Mouse (Mus musculus): Measurements from ENCODE around the gene Wdr66.

Wdr66 gene

DNA sequence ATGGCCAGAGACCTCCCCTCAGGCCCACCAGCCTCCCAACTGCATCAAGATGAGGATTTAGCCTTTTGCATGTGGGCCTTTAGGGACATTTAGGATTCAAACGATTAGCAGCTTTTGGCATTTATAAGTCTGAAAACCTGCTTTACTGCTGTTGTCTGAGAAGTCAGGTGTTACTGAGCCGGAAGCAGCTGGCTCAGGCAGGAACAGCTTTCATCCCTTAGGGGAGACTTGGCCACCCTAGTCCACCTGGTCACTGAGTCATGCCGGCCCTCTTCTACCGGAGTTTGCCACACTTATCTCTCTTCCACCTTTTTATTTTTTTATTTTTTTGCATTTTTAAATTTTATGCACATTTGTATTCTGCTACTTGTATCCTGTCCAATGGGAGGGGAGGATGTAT lies 105.4 kb downstream of the Wdr66 start:
- DNase-seq (ENCODE audit: low spot score in 2 of 2), result no peak

DNA sequence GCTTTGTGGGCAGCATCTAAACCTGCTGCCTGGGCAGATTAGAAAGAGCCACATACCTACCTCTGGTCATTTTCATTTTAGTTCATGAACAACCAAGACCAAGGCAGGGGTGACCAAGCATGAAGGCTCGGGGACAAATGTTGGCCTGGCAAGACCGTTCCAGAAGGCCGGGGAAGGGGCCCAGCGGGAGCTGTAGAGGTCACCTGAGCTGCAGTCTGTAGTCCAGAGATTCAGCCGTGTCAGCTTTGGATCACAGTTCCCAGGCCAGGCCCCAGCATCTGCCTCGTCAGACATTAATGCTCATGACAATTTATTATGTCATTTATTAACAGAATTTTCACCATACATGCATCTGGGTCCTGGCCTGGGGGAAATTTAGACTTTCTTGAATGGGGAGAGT lies 107.5 kb downstream of the Wdr66 start:
- no peak for DNase-seq (ENCODE audit: low spot score in 2 of 2)

DNA sequence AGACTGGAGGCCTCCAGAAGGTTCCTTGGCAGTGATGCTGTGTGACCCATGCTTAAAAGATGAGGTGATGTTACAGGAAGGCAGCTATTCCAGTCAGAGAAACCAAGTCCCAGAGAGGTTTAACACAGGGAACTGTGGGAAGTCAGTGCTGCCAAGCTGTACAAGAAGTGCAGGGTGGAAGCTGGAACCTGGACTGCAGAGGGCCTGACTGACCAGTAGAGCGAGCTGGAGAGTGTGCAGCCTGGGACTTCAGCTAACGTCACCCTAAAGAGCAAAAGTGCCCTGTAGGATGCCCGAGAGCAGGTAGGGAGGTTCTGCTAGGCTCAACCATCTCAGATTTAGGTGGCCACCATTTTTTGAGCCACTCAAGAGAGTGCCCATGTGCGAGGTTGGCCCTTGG lies 111.0 kb downstream of the Wdr66 start:
- DNase-seq (ENCODE audit: low spot score in 2 of 2), result no peak

DNA sequence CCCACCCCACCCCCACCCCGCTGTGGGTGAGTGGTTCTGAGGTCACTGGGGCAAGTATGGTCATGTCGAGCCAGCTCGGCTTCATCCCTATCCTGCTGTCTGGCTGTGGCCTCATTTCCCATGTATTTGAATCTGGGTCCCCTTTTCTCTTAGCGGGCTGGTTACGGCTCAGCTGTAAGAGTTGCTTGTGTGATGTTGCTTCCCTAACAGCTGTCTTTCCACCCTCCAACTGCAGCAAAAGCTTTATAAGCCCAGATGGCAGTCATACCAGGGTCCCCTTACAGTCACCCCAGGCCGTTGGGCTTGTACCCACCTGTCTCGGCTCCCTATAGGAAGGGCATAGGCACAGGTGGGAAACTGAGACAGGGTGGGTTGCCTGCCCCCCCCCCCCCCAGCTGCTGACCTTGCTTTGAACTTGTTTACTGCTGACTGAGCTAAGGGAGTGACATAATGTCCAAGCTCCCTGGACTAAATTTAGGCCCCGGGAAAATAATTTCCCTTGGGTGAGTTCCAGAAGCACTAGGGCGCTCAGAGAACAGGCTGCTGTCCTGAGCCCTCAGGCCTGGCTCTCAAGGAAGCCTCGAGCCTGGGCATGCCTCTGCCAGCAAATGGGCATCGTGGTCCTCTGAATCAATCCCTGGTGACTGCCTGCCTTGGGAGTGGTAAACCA lies 112.5 kb downstream of the Wdr66 start:
- no peak for DNase-seq (ENCODE audit: low spot score in 2 of 2)

DNA sequence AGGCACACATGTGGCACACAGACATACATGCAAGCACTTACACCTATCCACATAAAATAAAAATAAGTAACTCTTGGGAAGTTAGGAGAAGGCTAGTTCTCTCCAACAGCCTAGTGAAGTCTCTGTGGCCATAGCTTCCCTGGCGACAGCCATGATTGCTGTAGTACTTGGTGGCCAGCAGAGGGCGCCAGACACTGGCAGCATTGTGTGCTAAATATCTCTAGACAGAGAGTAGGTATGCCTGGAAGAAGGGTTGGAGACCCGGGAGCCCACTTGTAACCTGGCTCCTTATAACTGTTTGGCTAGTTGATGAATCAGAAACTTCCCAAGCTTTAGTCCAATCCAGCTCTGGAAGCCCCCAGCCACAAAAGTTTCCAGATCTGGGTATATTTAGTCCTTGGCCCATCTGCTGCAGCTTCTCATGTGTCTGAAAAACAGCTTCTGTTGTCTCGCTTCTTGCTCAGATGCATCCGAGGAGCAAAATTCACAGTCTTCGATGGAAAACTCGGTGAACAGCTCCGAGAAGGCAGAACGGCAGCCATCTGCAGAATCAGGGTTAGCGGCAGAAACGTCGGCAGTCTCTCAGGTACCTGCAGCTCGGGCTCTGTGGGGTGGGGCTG lies 117.1 kb downstream of the Wdr66 start:
- DNase-seq (ENCODE audit: low spot score in 2 of 2), result peak in 1 of 2 experiments; percentile 48

DNA sequence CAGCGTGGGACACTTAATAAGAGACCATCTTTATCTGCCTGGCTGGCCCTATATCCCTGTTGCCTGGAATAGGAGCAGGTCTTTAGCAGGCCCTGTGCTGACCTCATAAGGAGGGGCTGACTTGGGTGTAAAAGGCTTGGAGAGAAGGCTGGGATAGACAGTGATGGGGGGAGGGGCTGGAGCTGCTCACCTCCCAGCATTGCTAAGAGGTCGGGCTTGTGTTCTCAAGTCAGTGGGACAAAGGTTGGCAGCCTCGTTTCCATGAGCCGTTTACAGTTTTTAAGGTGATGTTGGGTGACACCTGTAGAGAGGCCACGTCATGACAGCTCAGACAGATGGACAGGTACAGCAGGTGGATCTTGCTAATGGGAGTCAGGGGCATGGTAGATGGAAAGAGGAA lies 118.1 kb downstream of the Wdr66 start:
- DNase-seq (ENCODE audit: low spot score in 2 of 2), result no peak

DNA sequence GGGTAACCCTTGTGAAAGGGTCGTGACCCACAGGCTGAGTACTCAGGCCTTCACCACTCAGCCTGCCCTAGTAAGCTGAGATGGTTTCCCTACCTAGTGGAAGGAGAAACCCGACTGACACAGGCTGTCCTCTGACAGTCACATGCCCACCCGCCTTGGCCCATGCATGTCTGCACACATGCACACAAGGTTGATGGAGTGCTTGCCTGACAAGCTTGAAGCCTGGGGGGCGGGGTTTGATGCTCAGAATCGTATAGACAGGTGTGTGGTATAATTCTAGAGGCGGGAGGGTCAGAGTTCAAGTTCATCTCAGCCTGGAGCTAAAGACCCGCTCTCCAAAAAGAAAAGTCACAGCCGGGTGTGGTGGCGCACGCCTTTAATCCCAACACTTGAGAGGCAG lies 123.4 kb downstream of the Wdr66 start:
- no peak for DNase-seq (ENCODE audit: low spot score in 2 of 2)

DNA sequence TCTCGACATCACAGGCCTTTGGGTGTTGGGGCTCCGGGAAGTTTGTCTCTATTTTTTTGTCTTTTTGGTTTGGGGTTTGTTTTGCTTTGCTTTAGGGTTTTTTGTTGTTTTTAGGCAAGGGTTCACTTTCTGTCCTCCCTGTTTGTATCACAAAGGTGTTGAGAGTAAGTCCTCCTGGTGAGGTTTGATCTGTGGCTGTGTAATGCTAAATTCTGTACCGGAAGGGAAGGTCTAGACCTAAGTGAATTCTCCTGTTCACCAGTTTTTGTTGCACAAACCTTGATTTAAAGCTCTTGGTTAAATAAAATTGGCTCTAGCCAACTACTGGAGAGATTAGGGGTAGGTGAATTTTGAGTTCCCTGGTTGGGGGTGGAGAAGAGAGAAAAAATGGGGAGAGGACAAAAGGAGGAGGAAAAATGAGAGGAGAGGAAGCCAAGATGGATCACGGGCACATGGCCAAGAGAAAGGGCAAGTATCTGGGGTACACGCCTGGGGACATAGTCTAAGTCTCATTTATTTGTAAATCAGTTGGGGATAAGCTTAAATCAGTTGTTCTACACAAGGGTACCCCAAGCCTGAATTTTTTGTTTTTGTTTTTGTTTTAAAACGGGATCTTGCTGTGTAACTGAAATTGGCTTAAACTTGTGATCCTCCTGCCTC lies 124.0 kb downstream of the Wdr66 start:
- DNase-seq (ENCODE audit: low spot score in 2 of 2), result no peak

DNA sequence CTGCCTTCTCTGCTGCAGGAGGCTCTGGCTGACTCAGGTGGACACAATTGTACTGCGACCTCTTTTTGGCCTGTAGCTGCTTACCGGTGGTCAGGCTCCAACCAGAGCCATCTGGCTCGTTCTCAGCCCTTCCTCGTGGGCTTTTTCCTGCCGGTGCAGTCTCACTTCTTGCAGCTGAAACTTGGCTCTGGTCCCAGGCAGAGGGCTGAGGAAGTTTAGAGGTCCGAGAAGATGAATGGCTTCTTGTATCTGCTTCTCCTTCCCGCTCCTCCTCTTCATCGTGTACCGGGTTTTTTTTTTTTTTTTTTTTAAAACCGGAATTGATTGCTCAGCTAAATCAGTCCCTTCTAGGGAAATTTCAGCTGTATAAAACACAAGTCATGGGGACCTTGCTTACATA lies 124.7 kb downstream of the Wdr66 start:
- peak in 1 of 2 experiments; percentile 62 for DNase-seq (ENCODE audit: low spot score in 2 of 2)
